Mouse (Mus musculus) ovary, adult 18-20 months (tissue): ENCODE results near the gene Cplx2.

Experiments
- DNase-seq: peaks from one replicate; pipeline ENCODE4 v3.0.0; 2022; ENCODE audit warnings: low spot score, mixed read lengths

Gene Cplx2

DNA sequence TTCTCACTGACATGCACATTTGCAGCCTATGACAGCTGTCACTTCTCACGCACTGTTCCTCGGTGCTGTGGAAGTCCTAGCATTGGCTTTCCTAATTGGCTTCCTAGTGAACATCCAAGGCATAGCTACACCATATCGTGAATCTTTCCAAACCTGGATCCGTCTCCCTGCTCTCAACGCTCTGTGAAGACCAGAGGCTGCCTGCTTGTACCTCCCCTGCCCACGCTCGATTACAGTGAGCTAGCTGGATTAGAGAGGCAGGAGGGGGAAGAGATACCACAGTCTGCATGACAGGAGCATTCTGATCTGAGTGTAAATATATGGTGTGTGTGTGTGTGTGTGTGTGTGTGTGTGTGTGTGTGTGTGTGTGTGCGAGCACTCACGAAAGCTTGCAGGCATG, 3.0 kb upstream of the Cplx2 start:
- no peak for DNase-seq

DNA sequence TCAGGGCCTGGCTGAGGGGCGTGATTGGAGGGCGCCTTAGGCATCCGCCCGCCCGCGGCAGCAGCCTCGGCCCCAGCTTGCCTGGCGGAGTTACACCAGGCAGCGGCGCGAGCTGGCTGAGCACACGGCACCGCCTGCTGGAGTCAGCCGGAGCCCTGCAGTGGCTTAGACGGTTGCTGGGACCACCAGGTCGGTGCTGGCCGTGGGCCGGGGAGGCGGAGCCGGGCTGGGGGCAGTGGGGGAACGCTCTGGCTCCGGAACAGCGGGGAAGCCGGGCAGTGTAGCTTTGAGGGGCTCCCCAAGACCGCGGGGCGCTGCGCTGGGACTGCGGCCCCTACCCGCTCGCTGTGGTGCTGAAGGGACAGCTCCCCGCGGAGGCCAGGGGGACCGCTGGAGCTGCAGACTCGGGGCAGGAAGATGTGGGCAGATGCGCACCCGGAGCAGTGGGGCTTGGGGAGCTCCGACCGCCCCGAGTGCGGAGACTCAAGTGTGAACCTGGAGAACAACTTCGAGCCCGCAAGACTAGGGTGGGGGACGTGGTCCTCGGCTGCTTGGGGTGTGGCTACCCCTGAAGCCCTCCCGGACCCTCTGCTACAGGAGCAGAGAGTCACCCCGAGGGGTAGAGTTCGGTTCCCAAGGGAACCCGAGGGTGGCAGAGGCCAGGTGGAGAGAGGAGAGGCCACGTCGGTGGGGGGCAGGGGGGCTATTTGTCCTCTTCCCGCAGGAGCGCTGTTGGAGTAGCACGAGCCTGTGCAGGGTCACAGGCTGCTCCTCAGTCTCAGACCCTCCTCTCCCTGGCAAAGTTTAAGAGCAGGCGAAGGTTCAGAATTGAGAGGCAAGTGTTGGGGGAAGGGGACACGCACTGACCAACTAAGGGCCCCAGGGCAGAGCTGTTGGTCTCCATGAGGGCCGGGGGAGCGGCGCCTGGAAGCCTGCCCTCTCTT, 510 bp downstream of the Cplx2 start:
- peak; percentile 63 for DNase-seq

- no peak for DNase-seq
Measured at GRCm38 (mm10) chr13:54372665-54373064, 1.5 kb downstream of the Cplx2 start.

DNA sequence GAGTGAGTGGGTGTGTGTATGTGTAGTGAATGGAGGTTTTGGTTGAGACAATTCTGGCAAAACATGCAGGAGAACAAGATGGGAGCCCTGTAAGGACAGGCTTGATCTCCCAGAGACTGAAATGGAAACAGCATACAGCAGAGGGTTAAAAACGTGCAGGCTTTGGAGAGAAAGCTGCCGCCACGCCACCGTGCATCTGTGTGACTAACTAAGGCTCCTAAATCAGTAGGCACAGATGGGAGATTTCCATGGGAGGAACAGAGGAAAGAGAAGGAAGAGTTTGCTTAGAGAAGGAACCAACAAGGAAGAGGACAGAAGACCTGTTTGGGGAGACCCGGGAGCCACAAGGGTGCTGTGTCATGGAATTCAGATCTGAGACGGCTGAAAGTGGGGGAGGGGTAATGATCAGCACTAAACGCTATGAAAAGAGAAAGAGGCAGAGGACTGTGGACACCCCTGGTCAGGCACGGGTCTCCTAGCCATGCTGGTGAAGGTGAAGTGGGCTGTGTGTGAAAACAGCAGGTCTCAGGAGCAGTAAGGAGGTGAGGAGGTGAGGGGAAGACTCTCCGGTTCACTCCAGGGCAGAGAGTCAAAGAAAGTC, 3.1 kb downstream of the Cplx2 start:
- DNase-seq: no peak

GRCm38 (mm10) chr13:54375497-54376495, 4.6 kb downstream of the Cplx2 start:
- no peak for DNase-seq

DNA sequence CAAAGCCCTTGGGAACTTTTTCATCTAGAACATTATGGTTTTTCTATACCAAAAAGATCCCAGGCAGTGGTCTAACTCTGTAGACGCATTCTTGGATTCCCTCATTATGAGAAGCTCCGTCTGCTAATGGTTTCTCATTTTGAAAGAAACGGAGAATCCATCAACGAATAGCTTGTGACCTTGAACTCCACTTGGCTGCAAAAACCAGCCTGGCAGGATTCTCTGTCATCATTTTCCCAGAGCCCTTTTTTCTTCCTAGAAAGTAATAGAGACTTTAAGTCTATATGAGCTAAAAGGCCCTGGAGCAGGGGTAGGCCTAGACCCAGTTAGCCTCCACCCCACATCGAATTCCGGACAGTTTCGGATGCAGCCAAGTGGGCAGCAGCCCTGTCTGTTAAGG, 5.6 kb downstream of the Cplx2 start:
- DNase-seq: no peak

GRCm38 (mm10) chr13:54378051-54378450, 6.9 kb downstream of the Cplx2 start:
- DNase-seq: no peak

GRCm38 (mm10) chr13:54380421-54380820, 9.3 kb downstream of the Cplx2 start:
- DNase-seq: no peak

DNA sequence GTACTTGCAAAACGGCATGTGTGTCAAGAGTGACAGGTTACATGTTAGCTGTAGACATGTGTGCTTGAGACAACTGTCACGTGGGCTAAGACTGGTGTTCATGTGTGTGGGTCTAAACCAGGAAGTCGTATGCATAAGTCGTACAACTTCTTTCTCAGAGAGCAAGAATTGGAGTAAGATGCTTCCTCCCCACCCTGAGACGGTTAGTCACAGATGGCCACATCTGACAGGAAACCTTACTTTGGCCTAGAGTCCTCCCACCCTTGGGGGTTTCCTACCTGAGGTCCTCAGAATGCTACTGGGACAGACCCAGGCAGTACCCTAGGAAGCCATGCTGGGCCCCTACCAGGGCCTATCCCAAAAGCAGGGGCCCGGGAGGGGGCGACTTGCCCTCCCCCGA, 10.2 kb downstream of the Cplx2 start:
- no peak for DNase-seq

DNA sequence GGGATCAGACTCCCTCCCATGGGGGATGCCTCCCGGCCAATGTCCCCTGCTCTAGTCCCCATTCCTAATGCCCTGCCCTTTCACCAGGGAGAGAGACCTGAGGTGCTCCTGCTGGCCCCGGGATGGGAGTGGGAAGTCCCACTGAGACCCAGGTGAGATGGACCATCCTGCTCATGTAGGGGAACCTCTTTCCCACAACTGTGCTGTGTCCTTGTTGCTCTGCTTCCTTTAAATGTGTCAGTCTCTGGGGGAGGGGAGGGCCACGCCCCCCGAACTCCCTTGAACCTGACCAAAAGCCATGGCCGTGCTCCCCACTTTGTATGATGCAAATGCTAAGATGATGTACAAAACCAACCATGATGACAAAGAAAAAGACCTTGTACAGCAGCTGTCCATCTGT, 12.4 kb downstream of the Cplx2 start:
- no peak for DNase-seq

DNA sequence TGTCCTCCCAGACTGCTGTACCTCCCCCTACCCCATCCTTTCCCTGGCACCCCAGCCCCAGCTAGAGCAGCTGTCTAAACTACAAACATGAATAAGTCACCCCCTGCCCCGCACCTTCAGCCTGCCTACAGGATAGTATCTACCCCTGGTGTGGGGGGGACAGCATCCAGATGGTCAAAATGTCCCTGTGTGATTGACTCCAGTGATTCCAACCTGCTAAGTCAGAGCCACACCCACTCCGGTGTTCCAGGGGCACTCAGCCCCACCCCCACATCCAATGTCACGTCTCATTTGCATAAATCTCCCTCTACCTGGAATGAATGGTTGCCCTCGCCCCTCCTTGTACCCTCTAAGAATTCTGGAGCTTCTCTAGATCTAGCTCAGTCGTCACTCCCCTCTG, 13.4 kb downstream of the Cplx2 start:
- DNase-seq: no peak

- DNase-seq: no peak
Measured at GRCm38 (mm10) chr13:54385008-54386004, 14.2 kb downstream of the Cplx2 start.

- peak; percentile 43 for DNase-seq
Measured at GRCm38 (mm10) chr13:54389971-54390564, 18.9 kb downstream of the Cplx2 start.

- no peak for DNase-seq
Measured at GRCm38 (mm10) chr13:54390565-54391013, 19.4 kb downstream of the Cplx2 start.

DNA sequence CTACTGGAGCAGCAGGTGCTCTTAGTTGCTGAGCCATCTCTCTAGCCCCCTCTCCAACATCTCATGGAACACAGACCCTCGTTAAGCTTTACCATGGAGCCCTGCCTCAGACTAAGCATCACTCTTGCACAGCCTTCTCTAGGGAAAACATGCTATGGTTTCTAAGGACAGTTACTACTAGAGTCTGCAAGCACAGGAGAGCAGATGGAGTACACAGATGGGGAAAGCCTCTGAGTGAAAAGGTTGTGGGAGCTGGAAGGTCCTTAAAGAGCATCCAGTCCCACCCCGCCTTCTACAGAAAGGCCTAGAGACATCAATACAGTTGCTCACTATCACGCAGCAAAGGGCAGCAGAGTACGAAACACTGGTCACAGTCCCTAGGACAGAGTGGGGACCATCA, 20.2 kb downstream of the Cplx2 start:
- no peak for DNase-seq

- DNase-seq: no peak
Measured at GRCm38 (mm10) chr13:54397069-54397468, 25.9 kb downstream of the Cplx2 start.

GRCm38 (mm10) chr13:54400565-54401179, 29.5 kb downstream of the Cplx2 start:
- DNase-seq: no peak

DNA sequence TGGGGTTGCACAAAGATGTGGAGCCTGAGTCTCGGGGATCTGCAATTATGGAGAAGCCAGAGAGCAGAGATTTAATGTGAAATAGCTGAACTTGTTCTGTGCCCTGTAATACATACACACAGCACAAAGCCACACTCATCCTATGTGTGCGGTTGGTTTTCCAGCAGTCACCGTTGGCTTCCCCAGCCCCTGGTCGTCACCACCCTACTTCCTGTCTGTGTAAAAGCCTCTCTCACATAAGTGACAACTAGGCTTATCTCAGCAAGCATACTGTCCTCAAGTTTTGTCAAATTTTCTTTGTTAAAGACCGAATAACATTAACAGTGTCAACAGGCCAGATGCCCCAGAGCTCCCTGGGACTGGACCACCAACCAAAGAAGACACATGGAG, 30.0 kb downstream of the Cplx2 start:
- DNase-seq: no peak

GRCm38 (mm10) chr13:54402346-54402745, 31.2 kb downstream of the Cplx2 start:
- DNase-seq: no peak
